Mouse (Mus musculus) lung, adult 2 months (tissue): Measurements from ENCODE around the gene Clrn1. TPM values are rescaled to one million over a fixed set of nuclear protein-coding genes. Genes with fewer than 3 reads are reported as not detected.
"Not testable (repeated sequence)": the region's sequence is repeated elsewhere in the genome, so short reads cannot be mapped to it uniquely, and the experiment has no call there.

ENCODE experiments used
- DNase-seq: peaks from one replicate; pipeline ENCODE4 v3.0.0; 2022
- H3K4me1 ChIP-seq: fragments of 200-500 bp; 2 replicates; pipeline ENCODE4 v1.6.1; 2011; ENCODE audit warnings: low read length; ENCODE audit not compliant: control insufficient read depth, insufficient read depth
- H3K4me3 ChIP-seq: fragments of 200-500 bp; replicated peaks from 2 replicates; pipeline ENCODE3; 2011; ENCODE audit warnings: low read depth, mild to moderate bottlenecking, control low read depth, low read length; ENCODE audit errors: extremely low read depth
- CTCF ChIP-seq: fragments of 200-500 bp; IDR thresholded peaks from 2 replicates; pipeline ENCODE4 v1.5.1; 2011; ENCODE audit warnings: mild to moderate bottlenecking, low read length, control low read depth; ENCODE audit not compliant: insufficient read depth
- POLR2A ChIP-seq: fragments of 200-500 bp; IDR thresholded peaks from 2 replicates; pipeline ENCODE4 v1.6.1; 2011; ENCODE audit warnings: low read depth, mild to moderate bottlenecking, control low read depth, low read length, borderline replicate concordance; ENCODE audit errors: extremely low read depth
- WGBS: fragments of 180-500 bp; shearing (Covaris S2); methylation state at CpG from one replicate; pipeline ENCODE4 v1.1.7; 2018; 5-methylcytosine and 5-hydroxymethylcytosine counted together
- polyA plus RNA-seq: library from polyadenylated mRNA; depleted of rRNA; stranded (reverse); fragments of >200 nt; gene quantifications from 2 replicates; pipeline ENCODE4 v1.2.3, GENCODE M21; 2012

The Clrn1 gene
- polyA plus RNA-seq, 1 experiment: not detected

DNA sequence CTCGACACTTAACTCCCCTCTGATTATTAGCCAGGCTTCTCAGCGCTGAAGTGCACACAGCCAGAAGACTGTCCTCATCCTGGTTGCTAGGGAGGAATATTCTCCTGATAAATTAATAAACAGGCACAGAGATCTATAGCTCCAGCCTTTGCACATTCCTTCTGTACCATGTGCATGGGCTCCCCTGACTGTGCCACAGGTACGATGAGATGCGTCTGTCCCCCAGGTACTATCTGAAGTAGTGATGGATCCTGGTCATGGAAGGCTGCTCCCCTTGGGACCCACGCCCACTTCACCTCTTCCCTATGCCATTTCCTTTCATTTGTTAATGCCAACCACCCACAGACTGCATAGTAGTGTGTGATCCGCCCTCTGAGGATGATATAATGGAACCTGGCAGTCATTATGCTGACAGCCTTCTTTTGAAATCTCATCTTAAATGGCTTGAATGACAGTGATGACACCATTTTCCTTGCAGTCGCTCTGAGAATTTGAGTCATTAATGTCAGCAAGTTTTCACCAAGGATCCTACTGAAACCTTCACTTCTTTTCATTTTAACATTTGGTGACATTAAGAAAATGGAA lies 3.1 kb upstream of the Clrn1 start:
- no peak for TF ChIP-seq CTCF
- no peak for TF ChIP-seq POLR2A
- WGBS: 82% methylated on average over 7 of the region's 7 CpGs
- no peaks in the 10 kb centered on the region for H3K4me1 ChIP-seq
- H3K4me3 ChIP-seq: no peak overlapping the region
- no peak for DNase-seq

- DNase-seq: no peak
- Histone ChIP-seq H3K4me1 (no peaks in the 10 kb centered on the region), H3K4me3 (no peak overlapping the region)
- no peak for TF ChIP-seq POLR2A
- no peak for TF ChIP-seq CTCF
- 81% methylated on average over 10 of the region's 10 CpGs for WGBS
Measured at GRCm38 (mm10) chr3:58887719-58888118, 2.6 kb upstream of the Clrn1 start.

GRCm38 (mm10) chr3:58883511-58883907 lies 1.6 kb downstream of the Clrn1 start:
- Histone ChIP-seq H3K4me3 (no peak overlapping the region), H3K4me1 (no peaks in the 10 kb centered on the region)
- no peak for DNase-seq
- TF ChIP-seq CTCF (no peak), POLR2A (no peak)

DNA sequence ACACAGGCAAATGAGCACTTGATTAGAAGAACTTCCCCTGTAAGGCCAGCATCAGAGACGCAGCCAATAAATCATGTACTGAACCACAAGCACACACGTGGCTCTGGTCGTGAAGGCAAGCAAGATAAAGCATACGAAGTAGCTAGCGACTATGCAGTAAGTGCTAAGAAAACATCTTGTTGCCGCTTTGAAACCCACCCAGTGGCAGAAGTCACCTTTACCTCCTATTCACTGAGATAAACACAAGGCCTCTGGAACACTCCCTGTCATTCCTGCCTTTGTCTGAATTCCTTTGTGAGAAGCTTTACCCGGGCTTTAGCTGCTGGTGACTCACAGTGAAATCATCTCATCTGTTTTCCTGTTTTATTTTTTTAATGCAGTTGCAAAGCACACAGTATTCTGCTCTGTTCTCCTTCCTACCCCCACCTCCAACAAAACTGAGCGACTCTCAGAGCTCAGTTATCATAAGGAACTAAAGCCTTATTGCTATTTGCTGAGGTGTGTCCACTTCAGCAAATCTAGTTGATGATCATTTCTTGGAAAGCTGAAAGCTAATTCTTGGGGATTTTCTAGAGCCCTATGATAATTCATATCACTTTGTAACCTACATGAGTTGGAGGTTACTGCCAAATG lies 2.1 kb downstream of the Clrn1 start:
- no peaks in the 10 kb centered on the region for H3K4me1 ChIP-seq
- 10% methylated on average over 8 of the region's 8 CpGs for WGBS
- no peak for TF ChIP-seq CTCF
- TF ChIP-seq POLR2A: no peak
- DNase-seq: no peak
- no peak overlapping the region for H3K4me3 ChIP-seq

DNA sequence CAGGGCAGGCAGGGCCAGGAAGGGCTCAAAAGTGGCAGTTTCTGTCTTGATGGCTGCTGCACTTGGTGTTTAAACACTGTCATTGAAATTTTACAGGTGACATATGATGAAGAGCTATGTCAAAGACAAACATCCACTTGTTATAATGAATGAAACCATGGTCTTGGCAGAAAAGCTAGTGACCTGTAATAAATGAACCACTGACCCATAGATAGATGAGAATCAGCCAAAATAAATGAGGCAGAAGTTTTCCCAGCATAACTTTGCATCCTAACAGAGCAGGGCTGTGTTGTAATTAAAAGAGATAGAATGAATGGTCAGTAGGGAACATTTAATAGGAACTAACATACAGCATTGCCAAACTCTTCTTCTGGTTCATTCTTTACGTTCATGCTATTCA lies 4.1 kb downstream of the Clrn1 start:
- 89% methylated on average over 1 of the region's 1 CpGs for WGBS
- Histone ChIP-seq H3K4me1 (no peaks in the 10 kb centered on the region), H3K4me3 (no peak overlapping the region)
- no peak for DNase-seq
- TF ChIP-seq POLR2A (no peak), CTCF (no peak)

DNA sequence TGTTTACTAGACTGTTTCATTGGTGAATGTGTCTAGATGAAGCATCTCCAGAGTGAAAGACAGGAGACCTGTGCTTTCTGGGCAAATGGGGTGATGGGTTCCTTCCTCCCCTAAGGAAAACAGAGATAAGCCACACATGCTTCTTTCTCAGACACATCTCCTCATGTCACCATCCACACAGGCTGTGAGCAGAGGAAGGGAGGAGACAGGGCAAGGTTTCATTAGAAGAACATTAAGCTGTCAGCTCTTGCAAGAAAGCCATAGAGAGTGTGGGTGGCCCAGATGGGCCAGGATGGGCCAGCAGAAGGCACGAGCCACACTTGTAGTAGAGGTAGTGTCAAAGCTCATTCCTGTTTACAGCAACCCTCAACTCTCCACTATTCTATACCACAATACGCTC lies 5.0 kb downstream of the Clrn1 start:
- Histone ChIP-seq H3K4me3 (no peak overlapping the region), H3K4me1 (no peaks in the 10 kb centered on the region)
- no peak for TF ChIP-seq POLR2A
- no peak for TF ChIP-seq CTCF
- WGBS: 81% methylated on average over 2 of the region's 2 CpGs
- DNase-seq: no peak

DNA sequence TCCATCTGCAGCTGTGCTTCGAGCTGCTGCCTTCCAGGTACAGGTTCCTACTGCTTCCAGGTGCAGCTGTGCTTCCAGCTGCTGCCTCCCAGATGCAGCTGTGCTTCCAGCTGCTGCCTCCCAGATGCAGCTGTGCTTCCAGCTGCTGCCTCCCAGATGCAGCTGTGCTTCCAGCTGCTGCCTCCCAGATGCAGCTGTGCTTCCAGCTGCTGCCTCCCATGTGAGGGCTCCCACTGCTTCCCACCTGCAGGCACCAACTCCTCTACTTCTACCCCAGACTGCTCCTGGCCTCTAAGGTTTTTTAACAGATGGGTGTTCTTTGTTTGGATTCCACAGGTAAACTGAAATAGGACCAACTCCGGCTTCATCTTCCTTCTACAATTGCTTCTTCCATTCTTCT lies 13.3 kb downstream of the Clrn1 start:
- not testable (repeated sequence) for DNase-seq, H3K4me1 ChIP-seq, H3K4me3 ChIP-seq
- WGBS: 79% methylated on average over 2 of the region's 2 CpGs

DNA sequence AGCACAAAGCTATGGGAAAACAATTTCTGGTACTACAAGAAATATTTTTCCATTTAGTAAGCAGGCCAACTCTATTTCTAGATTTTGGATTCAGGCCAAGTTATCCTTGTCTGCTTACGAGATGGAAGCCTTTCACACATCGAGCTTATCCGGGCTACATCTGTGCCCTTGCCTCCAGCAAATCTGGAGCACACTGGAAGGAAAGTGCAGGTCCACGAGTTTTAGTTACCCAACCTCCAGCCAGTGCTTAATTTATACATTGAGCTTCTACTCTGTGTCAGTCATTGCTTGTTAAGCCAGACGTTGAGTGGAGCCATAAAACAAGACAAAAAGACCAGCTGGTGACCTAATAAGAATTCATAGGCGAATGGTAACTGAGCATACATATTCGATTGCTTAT lies 19.4 kb downstream of the Clrn1 start:
- Histone ChIP-seq H3K4me3 (no peak overlapping the region), H3K4me1 (no peaks in the 10 kb centered on the region)
- WGBS: 42% methylated on average over 7 of the region's 7 CpGs
- TF ChIP-seq CTCF (no peak), POLR2A (no peak)
- DNase-seq: no peak

DNA sequence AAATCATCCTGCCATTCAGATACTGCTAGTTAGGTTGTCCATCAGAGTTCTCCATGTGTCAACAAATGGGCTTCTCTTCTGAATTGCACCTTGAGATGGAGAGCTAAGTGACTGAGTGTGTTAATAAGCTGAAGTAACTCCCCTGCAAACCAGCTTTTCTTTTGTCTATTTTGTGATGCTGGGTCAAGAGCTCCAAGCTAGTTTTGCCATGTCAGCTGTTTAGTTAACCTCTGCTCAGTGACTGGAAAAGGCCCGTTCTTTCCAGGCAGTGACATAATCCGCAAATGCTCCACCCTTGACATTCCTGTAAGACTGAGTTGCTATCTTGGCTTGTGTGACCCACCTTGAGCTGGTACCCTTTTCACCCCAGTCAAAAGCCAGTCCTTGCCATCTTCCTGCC lies 22.2 kb downstream of the Clrn1 start:
- H3K4me1 ChIP-seq: no peaks in the 10 kb centered on the region
- 60% methylated on average over 2 of the region's 2 CpGs for WGBS
- TF ChIP-seq CTCF: no peak
- no peak for TF ChIP-seq POLR2A
- no peak overlapping the region for H3K4me3 ChIP-seq
- no peak for DNase-seq

DNA sequence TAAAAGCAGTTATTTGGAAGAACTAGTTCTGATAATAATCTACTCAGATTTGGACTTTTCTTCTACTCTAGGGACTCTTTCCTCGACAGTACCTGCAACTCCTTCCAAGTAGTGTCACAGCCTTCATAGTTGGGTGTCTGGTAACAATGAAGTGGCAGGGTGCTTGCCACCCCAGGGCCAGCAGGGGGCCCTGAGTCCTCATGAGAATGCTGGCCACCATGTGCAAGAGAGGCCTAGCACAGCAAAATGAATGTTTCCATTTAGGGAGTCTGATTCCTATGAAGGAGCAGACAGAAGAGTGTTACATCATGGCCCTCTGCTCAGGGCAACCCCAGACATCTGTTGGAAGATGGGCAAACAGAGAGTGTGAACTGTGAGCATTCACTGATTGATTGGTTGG lies 41.7 kb downstream of the Clrn1 start:
- Histone ChIP-seq H3K4me3 (no peak overlapping the region), H3K4me1 (no peaks in the 10 kb centered on the region)
- 27% methylated on average over 1 of the region's 1 CpGs for WGBS
- DNase-seq: no peak
- no peak for TF ChIP-seq POLR2A
- TF ChIP-seq CTCF: no peak
